Mouse (Mus musculus) urinary bladder, postnatal 14 days (tissue): ENCODE measurements at regions not wholly inside any gene's neighbourhood (a gene's known extent, or its start where the extent isn't known, plus 50 kb on each side); places are given as distances from the start of the nearest gene placed in this dataset.

ENCODE experiments used
- DNase-seq: peaks from one replicate; pipeline ENCODE4 v3.0.0; 2021; ENCODE audit warnings: low spot score

DNA sequence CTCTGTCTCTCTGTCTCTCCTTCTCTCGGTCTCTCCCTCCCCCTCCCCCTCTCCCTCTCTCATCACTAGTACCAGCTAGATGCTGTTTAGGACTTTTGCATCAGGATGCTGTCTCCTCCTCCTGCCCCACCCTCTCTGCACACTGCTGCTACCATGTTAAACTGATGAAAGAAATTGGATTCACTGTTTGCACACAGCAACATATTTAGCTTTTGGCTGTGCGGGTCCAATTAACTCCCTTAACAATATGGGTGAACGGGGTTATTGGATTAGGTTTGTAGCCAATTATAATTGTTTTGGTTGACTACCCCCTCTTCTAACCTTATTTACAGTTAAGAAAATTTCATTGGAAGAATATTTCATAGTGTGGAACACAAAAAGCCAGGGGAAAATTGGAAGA, 424.0 kb upstream of the Sorcs1 start:
- DNase-seq, result no peak

DNA sequence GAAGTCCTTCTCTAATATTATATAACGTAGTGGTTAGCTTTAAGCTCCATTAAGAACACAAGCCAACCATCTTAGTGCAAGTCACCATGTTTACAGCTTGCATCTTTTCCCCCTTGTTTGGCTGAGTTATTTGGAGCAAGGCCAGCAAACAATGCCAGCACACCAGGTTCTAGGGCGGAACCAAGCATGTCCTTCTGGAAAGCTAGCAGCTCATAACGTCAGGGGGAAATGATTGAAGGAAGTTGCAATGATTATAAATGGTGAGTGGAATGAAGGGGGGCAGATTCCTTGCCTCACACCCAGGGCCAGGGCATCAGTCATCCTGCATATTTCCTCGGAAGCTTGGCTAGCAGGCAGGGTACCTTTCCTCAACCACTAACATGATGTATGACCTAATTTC, 396.3 kb upstream of the Sorcs1 start:
- no peak for DNase-seq

- no peak for DNase-seq
Measured at GRCm38 (mm10) chr19:51059961-51060665, 381.7 kb upstream of the Sorcs1 start.

GRCm38 (mm10) chr19:51043544-51043943, 365.1 kb upstream of the Sorcs1 start:
- DNase-seq, result no peak

DNA sequence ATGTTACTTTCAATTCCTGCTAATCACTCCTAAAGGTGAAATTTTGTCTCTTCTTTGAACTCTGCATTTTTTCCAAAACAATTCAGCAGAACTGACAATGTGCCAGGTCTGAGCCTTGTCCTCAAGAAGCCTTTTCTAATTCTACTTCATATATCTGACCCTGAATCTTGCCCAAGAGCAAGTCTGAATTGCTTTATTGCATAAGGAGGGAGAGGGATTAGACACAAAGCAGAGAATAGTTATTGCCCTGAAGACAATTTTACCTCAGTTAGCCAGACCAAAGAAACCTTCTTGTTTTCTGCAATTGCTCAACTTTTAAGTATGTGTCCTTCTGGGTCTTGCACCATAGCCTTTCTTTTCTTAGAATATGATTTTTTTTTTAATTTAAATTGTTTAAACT, 316.0 kb upstream of the Sorcs1 start:
- no peak for DNase-seq

DNA sequence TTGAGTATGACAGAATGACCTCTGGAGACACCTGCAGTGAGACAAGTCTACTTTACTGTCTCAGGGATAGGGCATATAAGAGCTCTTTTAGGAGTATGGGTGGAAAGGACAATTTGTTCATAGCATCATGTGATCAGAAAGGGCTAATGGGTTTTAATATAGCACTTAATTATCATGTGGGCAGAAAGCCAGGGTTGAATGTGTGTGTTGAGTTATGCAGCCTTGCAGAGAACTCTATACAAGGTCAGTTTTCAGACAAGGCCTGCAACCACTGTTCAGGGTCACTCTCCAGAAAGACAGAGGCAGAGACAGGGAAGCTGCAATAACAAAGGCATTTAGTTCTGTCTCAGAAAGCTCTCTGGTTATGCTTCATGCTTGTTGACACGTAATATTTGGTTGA, 292.6 kb upstream of the Sorcs1 start:
- no peak for DNase-seq

- peak; percentile 3 for DNase-seq
Measured at GRCm38 (mm10) chr19:50961910-50962309, 283.5 kb upstream of the Sorcs1 start.

- DNase-seq, result no peak
Measured at GRCm38 (mm10) chr19:50945006-50945405, 266.6 kb upstream of the Sorcs1 start.

DNA sequence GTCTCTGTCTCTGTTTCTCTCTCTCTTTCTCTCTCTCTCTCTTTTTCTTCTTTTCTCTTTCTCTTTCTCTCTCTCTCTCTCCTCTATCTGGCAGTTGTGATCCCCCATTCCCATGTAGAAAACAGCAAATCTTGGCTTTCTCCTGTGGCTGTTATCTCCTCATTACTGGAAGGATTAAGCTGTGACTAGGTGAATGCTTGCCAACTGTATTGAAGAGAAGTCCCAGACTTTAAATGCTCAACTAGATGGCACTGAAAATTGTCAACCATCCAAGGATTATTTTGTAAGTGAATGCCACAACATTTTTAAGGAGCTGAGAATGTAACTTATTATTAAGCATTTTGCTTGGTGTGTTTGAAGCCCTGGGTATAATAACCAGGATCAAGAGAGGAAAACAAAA, 233.2 kb upstream of the Sorcs1 start:
- no peak for DNase-seq

DNA sequence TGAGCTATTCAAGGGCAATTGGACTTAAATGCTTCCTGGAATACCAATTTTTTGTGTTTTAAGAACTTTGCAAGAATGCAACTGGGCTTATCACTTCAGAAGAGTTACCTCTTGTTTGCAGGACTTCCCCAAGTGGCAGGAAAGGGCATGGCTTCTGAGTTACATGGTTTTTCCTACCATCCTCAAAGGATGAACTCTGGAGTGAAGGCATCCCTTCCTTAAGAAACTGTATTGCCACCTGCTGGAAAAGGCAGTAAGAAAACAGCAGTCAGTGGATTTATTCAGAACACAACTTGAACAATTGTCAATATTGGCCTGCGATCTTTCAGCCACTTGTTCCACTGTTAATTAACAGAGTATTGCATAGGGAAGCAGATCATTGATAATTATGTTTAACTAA, 232.2 kb upstream of the Sorcs1 start:
- no peak for DNase-seq

- DNase-seq, result no peak
Measured at GRCm38 (mm10) chr19:50908751-50909150, 230.3 kb upstream of the Sorcs1 start.

DNA sequence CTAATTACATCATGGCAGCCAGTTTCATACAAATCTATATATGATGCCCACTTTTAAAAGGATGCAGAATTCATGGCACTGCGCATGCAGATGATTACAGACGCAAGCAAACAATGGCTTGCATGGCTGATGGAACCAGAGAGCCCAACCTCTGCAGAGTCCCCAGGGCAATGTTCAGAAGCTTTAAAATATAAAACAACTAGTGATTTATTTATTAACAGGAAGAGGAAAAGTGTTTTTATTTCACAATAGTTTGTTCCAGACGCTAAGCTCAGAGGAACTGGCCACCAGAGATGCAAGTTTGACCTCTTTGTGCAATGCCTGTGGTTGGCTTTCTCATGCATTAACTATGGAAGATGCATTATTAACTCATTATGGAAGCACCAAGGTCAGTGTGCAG, 215.3 kb upstream of the Sorcs1 start:
- no peak for DNase-seq

DNA sequence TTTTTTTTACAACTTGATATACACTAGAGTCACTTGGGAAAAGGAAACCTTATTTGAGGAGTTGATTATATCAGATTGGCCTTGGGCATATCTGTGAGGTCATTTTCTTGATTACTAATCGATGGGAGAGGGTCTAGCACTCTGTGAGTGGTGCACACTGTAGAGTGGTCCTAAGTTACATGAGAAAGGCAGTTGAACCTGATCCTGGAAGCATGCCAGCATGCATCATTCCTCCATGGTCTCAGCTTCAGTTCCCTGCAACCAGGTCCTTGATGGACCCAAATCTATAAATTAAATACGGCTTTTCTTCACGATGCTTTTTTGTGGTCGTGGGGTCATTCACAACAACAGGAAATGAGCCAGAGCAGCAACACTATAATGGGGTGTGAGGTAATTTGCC, 194.2 kb upstream of the Sorcs1 start:
- DNase-seq, result no peak

DNA sequence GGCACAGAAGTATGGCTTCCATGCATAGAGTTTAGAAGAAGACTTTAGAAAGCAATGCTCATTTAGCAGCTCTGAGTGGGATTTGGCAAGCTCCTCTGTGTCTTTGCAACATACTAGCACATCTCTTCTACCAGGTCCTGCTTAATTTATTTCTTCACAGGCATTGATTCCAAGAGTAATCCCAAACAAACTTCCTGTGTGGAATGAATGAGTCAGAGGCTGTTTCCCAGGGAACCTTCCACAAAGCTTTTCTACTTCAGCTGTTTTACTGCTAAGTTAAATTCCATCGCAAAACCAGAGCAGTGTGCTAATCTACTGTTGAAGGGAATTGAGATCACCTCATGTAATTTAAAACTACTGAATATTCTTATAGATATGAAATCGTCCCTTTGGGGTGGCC, 193.7 kb upstream of the Sorcs1 start:
- no peak for DNase-seq

GRCm38 (mm10) chr19:50854854-50855253, 176.4 kb upstream of the Sorcs1 start:
- no peak for DNase-seq

DNA sequence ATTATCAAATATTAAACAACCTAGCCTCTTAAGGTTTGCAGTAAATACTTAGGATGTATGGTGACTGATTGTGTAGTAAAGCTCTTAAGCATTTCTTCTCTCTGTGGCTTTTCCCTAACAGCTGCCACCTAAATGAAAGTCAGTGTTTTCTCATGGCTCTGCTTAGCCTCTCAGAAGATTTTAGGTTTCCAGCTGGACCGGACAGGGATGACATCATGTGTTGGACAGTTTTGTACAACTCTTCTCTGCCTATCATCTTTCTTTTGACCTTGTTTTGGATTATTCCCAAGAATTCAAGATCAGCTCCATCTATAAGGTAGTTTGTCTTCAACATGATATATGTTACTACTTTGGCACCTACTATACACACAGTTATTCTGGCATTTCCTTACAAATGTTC, 162.1 kb upstream of the Sorcs1 start:
- no peak for DNase-seq
